Mouse (Mus musculus) stomach, embryonic 16.5 days (tissue): ENCODE results near the gene Ltb. TPM values are rescaled to one million over a fixed set of nuclear protein-coding genes. Genes with fewer than 3 reads are reported as not detected.
"Not testable (repeated sequence)": the region's sequence is repeated elsewhere in the genome, so short reads cannot be mapped to it uniquely, and the experiment has no call there.

Experiments used
- ATAC-seq: fragments of 200-750 bp; cut with Nextera tagmentation; 2 replicates; pipeline ENCODE4 v1.8.0; 2017; ENCODE audit warnings: moderate number of reproducible peaks, moderate TSS enrichment; ENCODE audit not compliant: insufficient read depth, low FRiP score
- H3K27ac ChIP-seq: fragments of 300-500 bp; sonication (generic); 2 replicates; pipeline ENCODE4 v1.5.1; 2014; ENCODE audit warnings: low read length
- H3K27me3 ChIP-seq: fragments of 300-500 bp; sonication (generic); 2 replicates; pipeline ENCODE4 v1.6.1; 2014; ENCODE audit warnings: low read length, control low read depth, mixed read lengths; ENCODE audit not compliant: control insufficient read depth, insufficient read depth
- H3K36me3 ChIP-seq: fragments of 300-500 bp; sonication (generic); 2 replicates; pipeline ENCODE4 v1.6.1; 2014; ENCODE audit warnings: low read length; ENCODE audit not compliant: control insufficient read depth, insufficient read depth
- H3K4me1 ChIP-seq: fragments of 300-500 bp; sonication (generic); 2 replicates; pipeline ENCODE4 v1.6.1; 2014; ENCODE audit warnings: low read length, control low read depth, mixed read lengths; ENCODE audit not compliant: control insufficient read depth, insufficient read depth
- H3K4me2 ChIP-seq: fragments of 300-500 bp; sonication (generic); 2 replicates; pipeline ENCODE4 v1.6.1; 2014; ENCODE audit warnings: low read depth, low read length, mixed read lengths
- H3K4me3 ChIP-seq: fragments of 300-500 bp; sonication (generic); replicated peaks from 2 replicates; pipeline ENCODE4 v1.5.1; 2014; ENCODE audit warnings: mild to moderate bottlenecking, low read length
- H3K9ac ChIP-seq: fragments of 300-500 bp; sonication (generic); 2 replicates; pipeline ENCODE4 v1.6.1; 2014; ENCODE audit warnings: low read length
- H3K9me3 ChIP-seq: fragments of 300-500 bp; sonication (generic); replicated peaks from 2 replicates; pipeline ENCODE4 v1.6.1; 2016; ENCODE audit warnings: low read length, control low read depth; ENCODE audit not compliant: control insufficient read depth
- WGBS: fragments of 180-500 bp; shearing (Covaris S2); extraction: QIAGEN DNeasy Blood & Tissue Kit; methylation state at CpG from one replicate; pipeline ENCODE4 v1.1.7; 2014; 5-methylcytosine and 5-hydroxymethylcytosine counted together
- polyA plus RNA-seq: library from polyadenylated mRNA; unstranded; fragments of >200 nt; fragmentation: Nextera tagmentation; extraction: Ambion mirVana; gene quantifications from 2 replicates; pipeline ENCODE4 v1.2.1, GENCODE M21; 2015

The Ltb gene
- polyA plus RNA-seq, 1 experiment from 2014 or later: 2.0 TPM

DNA sequence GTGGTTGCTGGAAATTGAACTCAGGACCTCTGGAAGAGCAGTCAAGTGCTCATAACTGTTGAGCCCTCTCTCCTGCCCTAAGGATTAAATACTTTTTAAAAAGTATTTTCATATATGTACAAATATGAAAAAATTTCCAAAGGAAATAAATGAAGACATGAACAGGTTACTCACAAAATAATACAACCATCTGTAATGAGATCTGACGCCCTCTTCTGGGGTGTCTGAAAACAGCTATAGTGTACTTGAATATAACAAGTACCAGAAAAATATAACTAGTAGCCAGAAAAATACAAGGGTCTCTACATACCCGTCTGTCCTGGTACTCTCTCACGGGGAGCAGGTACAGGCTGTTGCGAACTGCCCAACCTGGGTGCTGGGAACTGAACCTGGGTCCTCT is 30.4 kb downstream of the Ltb start:
- no peak overlapping the region for H3K27ac ChIP-seq
- no peak overlapping the region for H3K4me2 ChIP-seq
- no peak for ATAC-seq
- H3K4me1 ChIP-seq: peaks cover 19% of the 10 kb centered on the region
- no peak overlapping the region for H3K9ac ChIP-seq
- H3K36me3 ChIP-seq: peaks cover 8% of the 10 kb centered on the region; the same call in 1 of the 2 replicates
- 94% methylated on average over 4 of the region's 4 CpGs for WGBS
- no peak overlapping the region for H3K4me3 ChIP-seq
- no peaks in the 10 kb centered on the region for H3K9me3 ChIP-seq
- H3K27me3 ChIP-seq: no peaks in the 10 kb centered on the region

DNA sequence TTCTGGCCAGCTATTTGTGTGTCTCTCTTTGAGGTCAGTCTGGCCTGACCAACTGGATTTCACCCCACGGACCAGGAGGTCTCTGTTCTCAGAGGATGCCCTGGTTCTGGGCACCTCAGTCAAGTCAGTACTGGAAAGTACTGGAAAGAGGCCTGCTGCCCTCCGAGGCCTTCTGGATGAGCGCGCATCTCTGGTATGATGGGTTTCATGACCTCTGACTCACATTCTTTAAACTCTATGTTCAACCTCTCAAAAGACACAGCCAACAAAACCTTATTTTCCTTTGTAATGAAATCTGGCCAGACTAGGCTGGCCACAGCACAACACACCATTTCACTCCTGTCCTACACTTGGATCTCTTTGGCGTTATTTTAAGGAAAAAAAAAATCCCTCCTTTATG is 31.2 kb downstream of the Ltb start:
- no peak overlapping the region for H3K4me3 ChIP-seq
- no peak overlapping the region for H3K4me2 ChIP-seq
- H3K4me1 ChIP-seq: peaks cover 18% of the 10 kb centered on the region
- no peaks in the 10 kb centered on the region for H3K27me3 ChIP-seq
- H3K36me3 ChIP-seq: peaks cover 8% of the 10 kb centered on the region; the same call in 1 of the 2 replicates
- H3K9ac ChIP-seq: no peak overlapping the region
- no peaks in the 10 kb centered on the region for H3K9me3 ChIP-seq
- ATAC-seq: no peak
- WGBS: 94% methylated on average over 5 of the region's 5 CpGs
- no peak overlapping the region for H3K27ac ChIP-seq

DNA sequence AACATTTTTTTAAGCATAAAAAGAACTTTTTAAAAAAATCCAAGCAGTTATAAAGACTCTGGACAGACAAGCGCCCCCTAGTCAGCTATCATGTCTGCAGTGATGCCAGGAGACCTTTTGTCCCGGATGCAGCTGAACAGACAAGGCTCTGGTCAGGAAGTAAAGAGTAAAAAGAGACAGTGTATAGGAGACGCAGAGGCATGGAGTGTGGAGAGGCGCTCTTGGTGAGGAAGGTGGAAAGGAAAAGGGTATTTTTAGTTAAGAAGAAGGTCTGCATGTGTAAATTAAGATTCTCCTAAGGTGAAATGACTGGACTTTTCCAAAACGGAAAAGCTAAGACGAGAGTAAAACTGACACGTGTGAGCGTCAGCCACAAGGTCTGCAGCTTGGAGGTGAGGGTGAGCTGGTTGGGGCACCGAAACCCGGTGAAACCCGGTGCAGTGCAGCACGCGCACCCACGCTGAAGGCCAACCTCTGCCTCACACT is 32.4 kb downstream of the Ltb start:
- ATAC-seq: no peak
- H3K9ac ChIP-seq: no peak overlapping the region
- no peak overlapping the region for H3K4me3 ChIP-seq
- H3K27ac ChIP-seq: peak overlapping the region; percentile 33; the same call in 1 of the 2 replicates
- peaks cover 13% of the 10 kb centered on the region for H3K4me1 ChIP-seq
- 82% methylated on average over 14 of the region's 14 CpGs for WGBS
- H3K36me3 ChIP-seq: peaks cover 8% of the 10 kb centered on the region; the same call in 1 of the 2 replicates
- H3K4me2 ChIP-seq: no peak overlapping the region
- no peaks in the 10 kb centered on the region for H3K9me3 ChIP-seq
- H3K27me3 ChIP-seq: no peaks in the 10 kb centered on the region

DNA sequence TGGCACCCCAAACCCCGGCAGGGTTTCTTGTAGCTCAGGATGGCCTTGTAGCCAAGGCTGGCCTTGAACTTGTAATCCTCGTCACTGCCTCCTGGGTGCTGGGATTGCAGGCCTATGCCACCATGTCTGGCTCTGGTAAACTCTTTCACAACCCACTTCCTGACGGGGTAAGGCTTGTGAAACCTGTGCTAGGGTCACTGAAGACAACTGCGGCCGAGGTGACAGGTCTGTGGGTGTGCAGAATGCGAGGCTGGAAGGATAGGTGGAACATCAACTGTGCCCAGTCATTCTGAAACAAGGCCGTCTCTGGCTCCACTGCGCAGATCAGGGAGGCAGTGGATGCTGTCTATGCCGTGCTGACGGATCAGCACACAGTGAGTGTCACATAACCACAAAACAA is 36.8 kb downstream of the Ltb start:
- Histone ChIP-seq H3K27ac (no peak overlapping the region), H3K4me2 (no peak overlapping the region), H3K36me3 (peaks cover 8% of the 10 kb centered on the region; the same call in 1 of the 2 replicates), H3K9me3 (no peaks in the 10 kb centered on the region), H3K9ac (no peak overlapping the region), H3K4me1 (peaks cover 39% of the 10 kb centered on the region), H3K27me3 (no peaks in the 10 kb centered on the region), H3K4me3 (no peak overlapping the region)
- no peak for ATAC-seq
- WGBS: 94% methylated on average over 10 of the region's 10 CpGs

DNA sequence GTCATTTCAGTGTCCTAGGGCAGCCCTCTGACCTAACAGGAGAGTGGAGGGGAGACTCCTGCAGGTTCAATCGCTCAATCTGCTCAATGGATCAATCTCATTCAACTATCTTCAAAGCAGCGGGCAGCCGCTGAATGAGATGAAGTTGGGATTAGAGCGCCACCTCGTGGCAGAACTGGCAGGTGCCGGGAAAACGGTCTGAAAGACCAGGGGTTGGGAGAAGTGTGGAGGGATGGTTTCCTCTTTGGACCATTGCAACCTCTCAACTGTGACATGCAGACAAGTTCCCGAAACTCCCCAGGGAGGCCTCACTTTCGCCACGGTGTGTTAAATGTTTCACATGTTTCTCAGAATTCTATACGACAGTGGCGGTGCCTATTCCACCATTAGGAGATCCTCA is 37.8 kb downstream of the Ltb start:
- 0 out of 2 replicates have a peak overlapping the region, but pooled peaks have one; percentile 3 for H3K4me2 ChIP-seq
- WGBS: 14% methylated on average over 12 of the region's 12 CpGs

DNA sequence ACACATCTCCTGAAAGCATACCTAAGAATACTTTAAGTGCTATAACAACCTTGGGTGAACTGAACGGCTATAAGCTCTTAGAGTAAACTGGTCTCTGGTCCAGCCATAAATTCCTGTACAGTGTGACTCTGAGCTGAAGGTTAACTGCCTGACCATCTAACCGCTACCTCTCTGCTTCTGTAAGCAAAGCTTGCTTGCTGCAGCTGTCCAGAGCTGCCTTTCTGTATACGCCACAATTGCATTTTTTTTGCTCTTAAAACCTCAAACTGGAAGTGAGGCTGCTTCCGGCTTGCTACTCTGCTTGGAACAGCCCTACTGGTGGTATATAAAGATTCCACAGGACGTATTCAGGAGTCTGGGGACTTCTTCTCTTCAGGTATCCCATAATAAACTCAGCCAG is 38.4 kb downstream of the Ltb start:
- H3K27me3 ChIP-seq: no peaks in the 10 kb centered on the region
- H3K36me3 ChIP-seq: peaks cover 8% of the 10 kb centered on the region; the same call in 1 of the 2 replicates
- no peak overlapping the region for H3K9ac ChIP-seq
- H3K4me1 ChIP-seq: peaks cover 36% of the 10 kb centered on the region
- 0 out of 2 replicates have a peak overlapping the region, but pooled peaks have one; percentile 3 for H3K4me2 ChIP-seq
- H3K4me3 ChIP-seq: no peak overlapping the region
- no peaks in the 10 kb centered on the region for H3K9me3 ChIP-seq
- WGBS: 67% methylated on average over 5 of the region's 5 CpGs
- H3K27ac ChIP-seq: peak overlapping the region; percentile 98
- no peak for ATAC-seq

More for the DNA sequence above, 37.8 kb downstream of the Ltb start:
- H3K27ac ChIP-seq: no peak overlapping the region
- peaks cover 8% of the 10 kb centered on the region; the same call in 1 of the 2 replicates for H3K36me3 ChIP-seq
- H3K4me1 ChIP-seq: peaks cover 38% of the 10 kb centered on the region
- no peak overlapping the region for H3K4me3 ChIP-seq
- no peaks in the 10 kb centered on the region for H3K27me3 ChIP-seq
- no peak for ATAC-seq
- no peaks in the 10 kb centered on the region for H3K9me3 ChIP-seq
- no peak overlapping the region for H3K9ac ChIP-seq

DNA sequence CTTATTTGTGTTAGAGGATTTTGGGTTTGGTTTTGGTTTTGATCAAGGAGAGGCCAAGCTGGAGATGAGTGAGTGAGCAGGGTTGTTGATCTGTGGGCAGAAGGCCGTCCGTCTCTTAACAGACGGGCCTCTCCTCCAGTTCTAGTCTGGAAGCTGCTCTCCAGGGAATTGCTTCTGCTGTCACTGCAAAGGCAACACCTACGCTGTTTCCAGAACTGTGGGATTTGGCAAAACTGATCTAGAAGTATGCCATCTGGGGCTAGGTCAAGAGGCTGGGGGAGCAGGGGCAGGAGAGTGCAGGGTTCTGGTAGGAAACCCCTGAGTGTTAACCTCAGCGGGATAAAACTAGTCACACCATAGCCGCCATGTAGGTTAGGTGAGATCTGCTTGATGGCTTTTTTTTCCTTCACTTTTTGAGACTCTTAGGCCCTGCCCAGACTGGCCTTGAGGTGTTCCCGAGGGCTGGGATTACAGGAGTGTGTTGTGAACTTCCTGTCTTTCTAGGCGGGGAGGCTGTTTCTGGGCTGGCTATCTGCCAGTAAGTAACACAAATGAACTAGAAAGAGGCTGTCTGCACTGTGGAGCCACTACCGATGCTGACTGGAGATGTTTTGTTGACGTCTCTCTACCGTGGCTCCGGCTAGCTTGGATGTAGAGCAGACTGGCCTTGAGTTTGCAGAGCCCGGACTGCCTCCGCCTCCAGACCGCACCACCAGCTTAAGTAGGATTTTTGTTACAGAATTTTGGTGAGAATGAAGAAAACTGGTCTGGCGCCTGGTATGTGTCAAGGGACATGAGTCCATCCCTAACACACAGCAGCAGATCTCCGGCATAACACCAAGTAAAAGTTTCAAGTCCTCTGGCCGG is 39.1 kb downstream of the Ltb start, which contains the start of gene Atp6v1g2:
Gene Atp6v1g2 (plus strand): TSS at position 547 of the 867 bp plus-strand sequence.
- Histone ChIP-seq H3K36me3 (peaks cover 8% of the 10 kb centered on the region; the same call in 1 of the 2 replicates), H3K4me3 (peak within 1 kb of the TSS; percentile 65), H3K27ac (peak within 1 kb of the TSS; percentile 98), H3K4me1 (peaks cover 33% of the 10 kb centered on the region), H3K4me2 (peak within 1 kb of the TSS; percentile 65), H3K9me3 (no peaks in the 10 kb centered on the region), H3K9ac (peak within 1 kb of the TSS; percentile 91), H3K27me3 (no peaks in the 10 kb centered on the region)
- ATAC-seq: peak; percentile 11
- 40% methylated on average over 18 of the region's 18 CpGs for WGBS

DNA sequence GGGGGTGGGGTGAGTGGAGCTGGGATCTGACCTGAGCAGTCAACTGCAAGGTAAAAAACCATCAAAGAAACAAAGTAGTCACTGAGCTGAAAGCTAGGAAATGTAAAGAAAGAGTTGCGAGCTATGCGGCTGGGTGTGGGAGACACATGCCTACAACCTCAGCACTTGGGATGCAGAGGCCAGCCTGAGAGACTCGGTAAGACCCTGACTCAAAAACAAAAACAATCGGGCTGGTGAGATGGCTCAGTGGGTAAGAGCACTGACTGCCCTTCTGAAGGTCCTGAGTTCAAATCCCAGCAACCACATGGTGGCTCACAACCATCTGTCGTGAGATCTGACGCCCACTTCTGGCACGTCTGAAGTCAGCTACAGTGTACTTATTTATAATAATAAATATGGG is 39.9 kb downstream of the Ltb start:
- peak overlapping the region; percentile 65 for H3K4me3 ChIP-seq
- WGBS: 75% methylated on average over 7 of the region's 7 CpGs
- peak overlapping the region; percentile 48; the same call in 1 of the 2 replicates for H3K9ac ChIP-seq
- H3K9me3 ChIP-seq, H3K36me3 ChIP-seq, H3K27me3 ChIP-seq, ATAC-seq: not testable (repeated sequence)
- peaks cover 33% of the 10 kb centered on the region for H3K4me1 ChIP-seq
- peak overlapping the region; percentile 65 for H3K4me2 ChIP-seq
- H3K27ac ChIP-seq: peak overlapping the region; percentile 98

DNA sequence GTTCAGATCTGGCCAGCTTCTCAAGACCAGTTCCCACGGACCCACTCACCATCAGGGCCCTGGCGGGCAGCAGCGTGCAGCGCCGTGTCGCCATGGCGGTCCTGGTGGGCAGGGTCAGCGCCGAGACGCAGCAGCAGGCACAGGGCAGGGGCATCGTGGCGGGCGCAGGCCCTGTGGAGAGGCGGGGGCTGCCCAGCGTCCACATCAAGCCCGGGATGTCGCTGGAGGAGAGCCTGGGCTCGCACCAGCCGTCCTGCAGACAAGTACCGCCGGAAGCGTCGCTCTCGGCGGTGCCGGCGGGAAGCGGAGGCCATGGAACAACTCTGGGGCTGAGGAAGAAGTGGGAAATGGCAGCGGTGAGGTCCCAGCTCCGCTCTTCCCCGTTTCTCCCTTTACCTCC is 40.7 kb downstream of the Ltb start:
- WGBS: 3% methylated on average over 31 of the region's 31 CpGs

More for the DNA sequence above, 40.7 kb downstream of the Ltb start:
- H3K27ac ChIP-seq: peak overlapping the region; percentile 98
- H3K4me2 ChIP-seq: peak overlapping the region; percentile 65
- H3K4me1 ChIP-seq: peaks cover 29% of the 10 kb centered on the region
- no peaks in the 10 kb centered on the region for H3K27me3 ChIP-seq
- H3K4me3 ChIP-seq: peak overlapping the region; percentile 65
- H3K36me3 ChIP-seq: no peaks in the 10 kb centered on the region
- H3K9ac ChIP-seq: peak overlapping the region; percentile 91
- no peaks in the 10 kb centered on the region for H3K9me3 ChIP-seq
- no peak; the same call in 1 of the 2 replicates for ATAC-seq
